Comparison of ENCODE assay signal across 14 mouse cellular contexts in the genomic region with DNA sequence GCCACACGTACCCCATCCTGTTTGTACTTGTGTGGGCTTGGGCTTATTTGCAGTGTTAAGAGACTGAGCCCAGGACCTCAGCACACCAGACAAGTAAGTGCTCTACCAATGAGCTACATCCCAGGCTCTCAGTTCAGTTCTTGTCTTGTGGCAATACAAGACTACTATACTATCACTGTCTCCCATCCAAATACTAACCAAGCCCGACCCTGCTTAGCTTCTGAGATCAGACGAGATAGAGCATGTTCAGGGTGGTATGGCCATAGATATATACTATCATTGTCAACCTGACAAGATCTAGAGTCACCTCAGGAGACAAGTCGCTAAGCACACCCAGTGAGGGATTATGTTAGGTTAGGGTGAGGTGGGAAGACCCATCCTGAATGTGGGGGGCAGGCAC.
"Had no signal": no experiment of that assay in that cellular context is flagged by ENCODE, and none has a peak within 500 bp of the region (broad histone marks: within the 10 kb centered on the region; RNA-seq: fewer than 3 reads in every experiment).

No protein-coding gene starts in this region.

- H3K27ac ChIP-seq: kidney, postnatal 0 days; limb, embryonic 13.5 days; liver, embryonic 14.5 days had no signal

- H3K36me3 ChIP-seq: limb, embryonic 13.5 days; midbrain, embryonic 15.5 days; neural tube, embryonic 15.5 days; stomach, embryonic 15.5 days had no signal

- H3K9me3 ChIP-seq: limb, embryonic 13.5 days; midbrain, embryonic 15.5 days; neural tube, embryonic 15.5 days; stomach, embryonic 15.5 days had no signal

- ATAC-seq: midbrain, embryonic 15.5 days had no signal

- DNase-seq: kidney, adult 9 months; kidney, postnatal 36 days; lung, postnatal 36 days; right cerebral cortex, adult 18-20 months; right cerebral cortex, postnatal 4 days; spleen, adult 18-20 months; thymus, adult 2 months; thymus, postnatal 25 days had no signal

- H3K4me2 ChIP-seq: limb, embryonic 13.5 days; midbrain, embryonic 15.5 days; neural tube, embryonic 15.5 days; stomach, embryonic 15.5 days had no signal

- H3K9ac ChIP-seq: limb, embryonic 13.5 days; liver, embryonic 14.5 days; midbrain, embryonic 15.5 days; neural tube, embryonic 15.5 days; stomach, embryonic 15.5 days had no signal

- H3K4me3 ChIP-seq: limb, embryonic 13.5 days; midbrain, embryonic 15.5 days; neural tube, embryonic 15.5 days; stomach, embryonic 15.5 days had no signal

- H3K27me3 ChIP-seq: limb, embryonic 13.5 days; midbrain, embryonic 15.5 days; neural tube, embryonic 15.5 days; stomach, embryonic 15.5 days had no signal
